Mouse (Mus musculus) stomach, postnatal 0 days (tissue): ENCODE measurements around the gene Lbx2. TPM values are rescaled to one million over a fixed set of nuclear protein-coding genes. Genes with fewer than 3 reads are reported as not detected.

Source experiments
- ATAC-seq: fragments of 200-750 bp; cut with Nextera tagmentation; 2 replicates; pipeline ENCODE4 v1.8.0; 2017; ENCODE audit not compliant: low FRiP score, low TSS enrichment
- DNase-seq: peaks from one replicate; pipeline ENCODE4 v3.0.0-alpha.2; 2016; ENCODE audit warnings: low spot score
- H3K27ac ChIP-seq: fragments of 300-500 bp; sonication (generic); replicated peaks from 2 replicates; pipeline ENCODE4 v1.5.1; 2014; ENCODE audit warnings: mild to moderate bottlenecking, control low read depth
- H3K27me3 ChIP-seq: fragments of 300-500 bp; sonication (generic); 2 replicates; pipeline ENCODE4 v1.6.1; 2014; ENCODE audit warnings: low read length; ENCODE audit not compliant: control insufficient read depth, insufficient read depth
- H3K36me3 ChIP-seq: fragments of 300-500 bp; sonication (generic); 2 replicates; pipeline ENCODE4 v1.6.1; 2014; ENCODE audit warnings: low read length, mixed read lengths; ENCODE audit not compliant: control insufficient read depth, insufficient read depth
- H3K4me1 ChIP-seq: fragments of 300-500 bp; sonication (generic); replicated peaks from 2 replicates; pipeline ENCODE4 v1.6.1; 2014; ENCODE audit warnings: antibody characterized with exemption; ENCODE audit not compliant: control insufficient read depth, insufficient read depth
- H3K4me2 ChIP-seq: fragments of 300-500 bp; sonication (generic); replicated peaks from 2 replicates; pipeline ENCODE4 v1.6.1; 2014; ENCODE audit warnings: low read depth, mild to moderate bottlenecking, control low read depth, moderate library complexity
- H3K4me3 ChIP-seq: fragments of 300-500 bp; sonication (generic); 2 replicates; pipeline ENCODE4 v1.5.1; 2014; ENCODE audit warnings: low read depth, low read length, control low read depth
- H3K9ac ChIP-seq: fragments of 300-500 bp; sonication (generic); 2 replicates; pipeline ENCODE4 v1.6.1; 2014; ENCODE audit warnings: mild to moderate bottlenecking, low read length, control low read depth, mixed read lengths
- H3K9me3 ChIP-seq: fragments of 300-500 bp; sonication (generic); 2 replicates; pipeline ENCODE4 v1.6.1; 2016; ENCODE audit warnings: low read length; ENCODE audit not compliant: control insufficient read depth
- CTCF ChIP-seq: IDR thresholded peaks from 2 replicates; pipeline ENCODE4 v1.5.1; 2016; ENCODE audit warnings: antibody characterized with exemption, low read depth, mild to moderate bottlenecking, moderate library complexity
- EP300 ChIP-seq: optimal IDR thresholded peaks from 2 replicates; pipeline ENCODE3; 2016; ENCODE audit warnings: antibody characterized with exemption
- WGBS: fragments of 180-500 bp; shearing (Covaris S2); extraction: QIAGEN DNeasy Blood & Tissue Kit; methylation state at CpG from one replicate; pipeline ENCODE4 v1.1.7; 2014; 5-methylcytosine and 5-hydroxymethylcytosine counted together
- polyA plus RNA-seq: library from polyadenylated mRNA; unstranded; fragments of >200 nt; fragmentation: Nextera tagmentation; extraction: Ambion mirVana; gene quantifications from 2 replicates; pipeline ENCODE4 v1.2.1, GENCODE M21; 2015

Lbx2 gene
- polyA plus RNA-seq, 1 experiment from 2014 or later: 0.53 TPM

DNA sequence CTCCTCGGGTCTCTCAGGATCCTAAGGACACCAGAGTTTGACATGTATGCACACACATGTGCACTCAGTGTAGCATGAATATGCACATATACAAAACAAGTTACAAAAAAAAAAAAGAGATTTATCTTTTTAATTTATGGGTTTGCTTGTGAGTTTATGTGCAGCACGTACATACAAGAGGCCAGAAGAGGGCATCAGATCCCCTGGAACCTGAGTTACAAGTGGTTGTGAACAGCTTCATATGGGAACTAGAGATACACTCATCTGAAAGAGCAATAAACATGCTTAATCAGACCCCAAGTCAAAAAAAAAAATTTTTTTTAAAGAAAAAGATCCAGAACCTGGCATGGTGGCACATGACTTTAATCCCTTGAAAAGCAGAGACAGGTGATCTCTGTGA lies 11.2 kb upstream of the Lbx2 start:
- 14% methylated on average over 2 of the region's 2 CpGs for WGBS
- Histone ChIP-seq H3K4me1 (no peaks in the 10 kb centered on the region), H3K4me3 (no peak overlapping the region), H3K9ac (no peak overlapping the region), H3K36me3 (no peaks in the 10 kb centered on the region), H3K9me3 (no peaks in the 10 kb centered on the region), H3K4me2 (no peak overlapping the region), H3K27me3 (peaks cover 32% of the 10 kb centered on the region), H3K27ac (no peak overlapping the region)
- DNase-seq (no peak), ATAC-seq (no peak)
- TF ChIP-seq EP300 (no peak), CTCF (peak; percentile 58)

DNA sequence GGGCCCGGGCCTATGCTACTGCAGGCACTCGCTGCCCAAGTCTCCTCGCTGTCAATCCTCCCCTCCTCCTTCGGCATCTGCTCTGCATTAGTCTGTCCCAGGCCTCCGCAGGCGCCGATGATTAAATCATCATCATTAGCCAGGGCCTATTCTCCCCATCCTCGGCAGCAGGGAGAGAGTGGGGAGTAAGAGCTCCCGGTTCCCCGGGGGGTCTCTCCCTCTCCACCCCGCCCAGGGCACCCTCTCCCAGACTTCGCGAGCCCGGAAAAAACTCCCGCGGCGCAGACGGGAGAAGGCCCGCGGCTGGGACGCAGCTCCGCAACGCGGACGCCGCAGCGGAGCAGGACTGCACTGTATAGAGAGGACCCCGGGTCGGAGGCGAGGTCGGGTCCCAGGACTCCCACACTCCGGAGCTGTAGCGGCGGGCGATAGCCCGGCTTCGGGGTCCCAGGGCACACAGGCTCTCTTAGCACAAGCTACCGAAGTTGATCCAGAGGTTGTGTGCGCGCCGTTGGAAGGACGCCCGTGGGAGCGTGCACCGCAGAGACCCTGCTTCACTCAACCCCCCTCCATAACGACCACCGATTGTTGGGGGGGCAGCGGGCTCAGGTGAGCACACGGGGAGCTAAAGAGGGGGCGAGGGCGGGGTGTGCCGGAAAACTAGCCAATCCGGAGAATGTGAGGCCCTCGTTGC lies 8.4 kb upstream of the Lbx2 start, which contains the start of gene Pcgf1:
Gene Pcgf1, plus strand, starts transcription at position 240 of the 694 bp plus-strand sequence.
- Histone ChIP-seq H3K4me1 (no peaks in the 10 kb centered on the region), H3K4me2 (peak within 1 kb of the TSS; percentile 98), H3K27me3 (peaks cover 6% of the 10 kb centered on the region; the same call in 1 of the 2 replicates), H3K27ac (peak within 1 kb of the TSS; percentile 83; the same call in 1 of the 2 replicates), H3K9me3 (no peaks in the 10 kb centered on the region), H3K4me3 (peak within 1 kb of the TSS; percentile 77), H3K36me3 (0 out of 2 replicates have a peak, but pooled peaks cover 3% of the 10 kb centered on the region), H3K9ac (peak within 1 kb of the TSS; percentile 79)
- DNase-seq: peak; percentile 58
- under 1% methylated on average over 54 of the region's 54 CpGs for WGBS
- ATAC-seq: peak; percentile 51
- no peak for TF ChIP-seq EP300
- no peak for TF ChIP-seq CTCF

DNA sequence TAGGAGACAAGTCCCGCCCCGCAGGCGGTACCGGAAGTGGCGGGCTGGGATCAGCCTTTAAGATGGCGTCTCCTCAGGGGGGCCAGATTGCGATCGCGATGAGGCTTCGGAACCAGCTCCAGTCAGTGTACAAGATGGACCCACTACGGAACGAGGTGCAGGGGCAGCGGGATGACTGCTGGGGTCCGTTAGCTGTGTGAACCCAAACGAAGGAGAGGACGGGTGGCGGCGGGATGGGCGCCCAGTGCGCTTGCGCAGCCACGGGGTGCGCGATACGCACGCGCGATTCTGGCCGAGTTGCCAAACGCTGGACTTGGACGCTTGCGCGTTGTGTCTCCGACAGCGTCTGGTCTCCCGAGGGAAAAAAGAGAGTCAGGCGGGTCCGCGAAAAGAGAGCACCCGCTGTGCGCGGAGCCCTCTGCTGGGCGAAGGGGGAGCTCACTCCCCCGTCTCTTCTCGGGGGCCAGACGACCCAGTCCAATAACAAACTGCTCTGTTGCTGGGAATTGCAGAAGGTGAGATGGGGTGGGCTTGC lies 7.8 kb upstream of the Lbx2 start:
- no peaks in the 10 kb centered on the region for H3K4me1 ChIP-seq
- peak overlapping the region; percentile 77 for H3K4me3 ChIP-seq
- under 1% methylated on average over 46 of the region's 46 CpGs for WGBS
- no peak for TF ChIP-seq EP300
- TF ChIP-seq CTCF: peak; percentile 78
- H3K27me3 ChIP-seq: peaks cover 6% of the 10 kb centered on the region; the same call in 1 of the 2 replicates
- H3K36me3 ChIP-seq: 0 out of 2 replicates have a peak, but pooled peaks cover 3% of the 10 kb centered on the region
- peak; percentile 98 for DNase-seq
- peak overlapping the region; percentile 98 for H3K4me2 ChIP-seq
- H3K9me3 ChIP-seq: no peaks in the 10 kb centered on the region
- peak overlapping the region; percentile 79 for H3K9ac ChIP-seq
- peak overlapping the region; percentile 83; the same call in 1 of the 2 replicates for H3K27ac ChIP-seq
- ATAC-seq: peak; percentile 91

DNA sequence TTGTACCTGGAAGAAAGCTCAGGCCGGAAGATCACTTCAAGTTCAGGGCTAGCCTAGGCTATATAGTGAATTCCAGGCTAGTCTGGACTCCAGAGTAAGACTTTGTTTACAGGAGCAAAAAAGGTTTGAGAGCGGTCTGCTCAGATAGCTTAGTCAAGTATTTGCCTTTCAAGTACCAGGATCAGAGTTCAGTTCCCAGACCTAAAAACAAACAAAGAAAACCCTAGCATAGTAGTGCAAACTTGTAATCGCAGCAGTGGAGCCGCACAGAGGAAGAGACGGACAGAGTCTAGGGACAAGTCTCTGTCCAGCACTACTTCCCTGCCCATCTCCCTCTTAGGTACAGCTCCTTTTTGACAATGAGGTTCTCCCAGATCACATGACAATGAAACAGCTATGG lies 6.0 kb upstream of the Lbx2 start:
- H3K36me3 ChIP-seq: 0 out of 2 replicates have a peak, but pooled peaks cover 3% of the 10 kb centered on the region
- 71% methylated on average over 5 of the region's 5 CpGs for WGBS
- DNase-seq (no peak), ATAC-seq (no peak)
- no peak overlapping the region for H3K4me3 ChIP-seq
- TF ChIP-seq EP300 (no peak), CTCF (no peak)
- H3K27ac ChIP-seq: no peak overlapping the region
- no peak overlapping the region for H3K4me2 ChIP-seq
- peaks cover 6% of the 10 kb centered on the region; the same call in 1 of the 2 replicates for H3K27me3 ChIP-seq
- H3K4me1 ChIP-seq: no peaks in the 10 kb centered on the region
- H3K9ac ChIP-seq: no peak overlapping the region
- no peaks in the 10 kb centered on the region for H3K9me3 ChIP-seq

DNA sequence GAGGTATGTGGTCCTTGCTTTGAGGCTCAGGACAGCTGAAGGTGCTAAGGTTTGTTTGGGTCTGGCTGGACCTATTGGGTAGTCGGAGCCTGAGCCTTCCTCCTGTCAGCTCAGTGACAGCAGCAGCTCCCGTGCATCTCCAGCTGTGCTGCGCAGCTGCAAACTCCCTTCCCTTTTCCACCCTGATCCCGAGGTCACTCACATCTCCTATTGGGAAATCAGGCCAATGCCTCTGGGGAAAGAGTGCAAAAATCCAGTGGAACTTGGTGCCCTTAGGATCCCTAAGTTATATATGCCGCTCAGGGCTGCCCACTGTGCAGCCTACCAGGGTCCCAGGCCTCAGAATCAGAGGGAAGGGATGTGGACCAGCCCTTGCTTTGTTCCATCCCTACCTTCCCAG lies 2.7 kb upstream of the Lbx2 start:
- Histone ChIP-seq H3K9me3 (no peaks in the 10 kb centered on the region), H3K27ac (no peak overlapping the region), H3K4me2 (no peak overlapping the region), H3K27me3 (peaks cover 24% of the 10 kb centered on the region; the same call in 1 of the 2 replicates), H3K4me1 (no peaks in the 10 kb centered on the region), H3K9ac (no peak overlapping the region), H3K4me3 (no peak overlapping the region), H3K36me3 (0 out of 2 replicates have a peak, but pooled peaks cover 3% of the 10 kb centered on the region)
- TF ChIP-seq CTCF (no peak), EP300 (no peak)
- no peak for DNase-seq
- ATAC-seq: no peak
- 28% methylated on average over 5 of the region's 5 CpGs for WGBS

DNA sequence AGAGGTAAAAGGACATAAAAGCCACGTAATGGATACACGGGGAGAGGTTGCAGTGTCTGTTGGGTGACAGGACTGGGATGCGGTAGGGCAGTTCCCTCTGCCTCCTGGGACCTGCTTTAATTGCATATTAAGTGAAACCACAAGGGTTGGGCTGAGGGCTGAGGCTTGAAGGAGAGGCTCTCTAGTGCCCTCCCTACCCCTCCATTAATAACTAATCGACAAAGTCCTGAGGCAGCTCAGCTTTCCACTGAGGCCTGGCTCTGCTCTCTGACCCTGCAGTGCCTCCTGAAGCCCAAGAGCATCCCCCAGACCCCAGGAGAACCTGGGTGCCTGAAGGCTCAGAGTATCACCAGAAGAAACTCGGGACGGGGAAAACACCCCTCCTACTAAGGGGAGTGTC lies 1.7 kb upstream of the Lbx2 start:
- Histone ChIP-seq H3K27ac (no peak overlapping the region), H3K4me2 (no peak overlapping the region), H3K9me3 (no peaks in the 10 kb centered on the region), H3K4me1 (no peaks in the 10 kb centered on the region), H3K9ac (no peak overlapping the region), H3K27me3 (peaks cover 26% of the 10 kb centered on the region; the same call in 1 of the 2 replicates), H3K36me3 (0 out of 2 replicates have a peak, but pooled peaks cover 3% of the 10 kb centered on the region), H3K4me3 (no peak overlapping the region)
- DNase-seq (no peak), ATAC-seq (no peak)
- TF ChIP-seq EP300 (no peak), CTCF (no peak)
- WGBS: 14% methylated on average over 6 of the region's 6 CpGs
